8 mouse cellular contexts compared by ENCODE assay signal in the genomic region with DNA sequence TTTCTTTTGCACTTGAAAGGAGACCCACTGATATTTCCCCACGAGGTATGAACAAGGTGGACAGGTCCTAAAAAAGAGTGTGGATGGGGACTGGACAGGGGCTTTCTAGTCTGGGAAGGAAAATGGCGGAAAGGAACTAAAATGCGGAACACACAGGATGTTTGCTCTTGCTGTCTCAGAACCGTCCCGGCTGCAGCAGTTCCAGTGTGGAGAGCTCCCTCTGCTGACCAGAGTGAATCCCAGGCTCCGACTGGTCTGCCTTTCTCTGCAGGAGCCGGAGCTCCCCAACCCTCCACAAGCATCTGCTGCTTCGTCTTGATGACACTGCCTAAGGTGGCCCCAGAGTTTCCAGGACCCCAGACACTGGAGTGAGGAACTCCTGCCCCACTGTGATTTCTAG. TPM values are rescaled to one million over a fixed set of nuclear protein-coding genes. Genes with fewer than 3 reads are reported as not detected.
DNase-seq lines count a peak whose midpoint lies in the region; ATAC-seq lines count a peak whose summit lies in the region.

No protein-coding gene starts in this region.

- no peak for ATAC-seq in hindbrain, embryonic 14.5 days (ENCODE audit: low FRiP score)

- peak overlapping the region; percentile 53; the same call in 1 of the 2 replicates for H3K4me2 ChIP-seq in hindbrain, embryonic 14.5 days (replicated peaks)

- H3K27ac ChIP-seq in hindbrain, embryonic 14.5 days, result peak overlapping the region; percentile 86

- peak; percentile 96 for DNase-seq in R1 (ENCODE audit: low read depth, low spot score)
- peak; percentile 92 for DNase-seq in cerebellum, postnatal 14 days
- DNase-seq in frontal cortex, postnatal 14 days (ENCODE audit: low spot score in 2 of 2), result peak; percentile 83 to 87
- peak; percentile 79 for DNase-seq in hindbrain, embryonic 14.5 days (ENCODE audit: low spot score)
- peak; percentile 88 for DNase-seq in left cerebral cortex, adult 11 months (ENCODE audit: low spot score)
- peak; percentile 97 for DNase-seq in lung, postnatal 36 days
- DNase-seq in retina, postnatal 7 days (ENCODE audit: low read depth, low spot score), result peak; percentile 65
- DNase-seq in urinary bladder, adult 2 months (ENCODE audit: low spot score), result peak; percentile 51

- peaks cover 17% of the 10 kb centered on the region for H3K4me1 ChIP-seq in hindbrain, embryonic 14.5 days (replicated peaks; ENCODE audit: control insufficient read depth, insufficient read depth, low read length)

- H3K36me3 ChIP-seq in hindbrain, embryonic 14.5 days (replicated peaks; ENCODE audit: control insufficient read depth, insufficient read depth), result peaks cover 47% of the 10 kb centered on the region

- H3K27me3 ChIP-seq in hindbrain, embryonic 14.5 days (ENCODE audit: control insufficient read depth, insufficient read depth, low read length), result no peaks in the 10 kb centered on the region

- H3K9ac ChIP-seq in hindbrain, embryonic 14.5 days, result peak overlapping the region; percentile 39; the same call in 1 of the 2 replicates

- no peaks in the 10 kb centered on the region for H3K9me3 ChIP-seq in hindbrain, embryonic 14.5 days (ENCODE audit: control insufficient read depth, low read length)

- H3K4me3 ChIP-seq in hindbrain, embryonic 14.5 days (replicated peaks; ENCODE audit: low read length), result no peak overlapping the region

- 5% methylated on average over 8 of the region's 8 CpGs for WGBS in hindbrain, embryonic 14.5 days

RNA-seq across cellular contexts. Expression of a gene that starts 9.6 kb away (rescaled TPM):
- 17.0 and 22.0 TPM in 2 replicates for polyA plus RNA-seq in hindbrain, embryonic 14.5 days (2014; fragmentation: Nextera tagmentation; extraction: Ambion mirVana)
- 3.6 and 4.1 TPM in 2 replicates for polyA plus RNA-seq in urinary bladder, adult 2 months (2012; rRNA removed)

RNA-seq across cellular contexts. Expression of a gene that starts 20.1 kb away (rescaled TPM):
- polyA plus RNA-seq in hindbrain, embryonic 14.5 days (2014; fragmentation: Nextera tagmentation; extraction: Ambion mirVana), result 54.4 and 58.9 TPM in 2 replicates
- 26.3 and 29.0 TPM in 2 replicates for polyA plus RNA-seq in urinary bladder, adult 2 months (2012; rRNA removed)

RNA-seq across cellular contexts. Expression of a gene that starts 23.7 kb away (rescaled TPM):
- 18.6 and 24.3 TPM in 2 replicates for polyA plus RNA-seq in hindbrain, embryonic 14.5 days (2014; fragmentation: Nextera tagmentation; extraction: Ambion mirVana)
- polyA plus RNA-seq in urinary bladder, adult 2 months (2012; rRNA removed), result 18.0 and 19.4 TPM in 2 replicates

RNA-seq across cellular contexts. Expression of a gene that starts 27.6 kb away (rescaled TPM):
- polyA plus RNA-seq in hindbrain, embryonic 14.5 days (2014; fragmentation: Nextera tagmentation; extraction: Ambion mirVana), result 12.7 and 15.3 TPM in 2 replicates
- polyA plus RNA-seq in urinary bladder, adult 2 months (2012; rRNA removed), result 9.3 and 11.1 TPM in 2 replicates

RNA-seq across cellular contexts. Expression of a gene that starts 34.8 kb away (rescaled TPM):
- polyA plus RNA-seq in hindbrain, embryonic 14.5 days (2014; fragmentation: Nextera tagmentation; extraction: Ambion mirVana), result 40.3 and 40.7 TPM in 2 replicates
- 17.9 and 25.8 TPM in 2 replicates for polyA plus RNA-seq in urinary bladder, adult 2 months (2012; rRNA removed)
